Mouse (Mus musculus): ENCODE measurements around the gene Sec61a1. TPM values are rescaled to one million over a fixed set of nuclear protein-coding genes. Genes with fewer than 3 reads are reported as not detected.

Sec61a1 gene
- polyA plus RNA-seq, 1 experiment from 2014 or later = 156 TPM

DNA sequence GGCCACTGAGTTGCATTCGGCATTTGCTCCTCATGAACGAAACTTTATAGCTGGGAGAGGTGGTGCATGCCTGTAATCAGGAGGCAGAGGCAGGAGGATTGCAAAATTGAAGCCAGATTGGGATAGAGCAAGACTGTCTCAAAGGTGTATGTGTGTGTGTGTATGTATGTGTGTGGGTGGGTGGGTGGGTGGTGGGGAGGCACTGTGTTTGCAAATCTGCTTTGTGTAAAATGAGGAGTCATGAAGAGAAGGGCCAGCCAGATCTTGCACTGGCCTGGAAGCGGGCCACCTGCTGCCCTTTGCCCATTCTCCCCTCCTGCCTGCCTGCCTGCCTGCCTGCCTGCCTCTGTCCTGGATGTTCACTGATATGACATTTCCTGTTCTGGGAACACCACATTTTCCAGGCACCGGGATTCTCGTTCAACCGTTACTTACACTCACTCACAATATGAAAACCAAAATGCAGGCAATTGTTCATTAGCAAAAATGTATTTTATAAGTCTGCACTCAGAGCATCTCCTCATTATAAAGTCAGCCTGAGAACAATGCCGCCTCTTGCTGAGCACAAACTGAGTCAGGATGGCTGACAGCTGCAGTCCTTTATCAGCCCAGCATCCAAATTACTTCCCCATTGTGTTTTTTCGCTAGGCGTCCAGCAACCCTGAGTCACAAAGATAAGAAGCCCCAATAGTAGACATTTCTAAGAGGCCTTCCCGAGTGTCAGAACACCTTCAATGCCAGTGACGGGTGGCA lies 26.1 kb upstream of the Sec61a1 start:
- H3K9me3 ChIP-seq (replicated peaks) = no peaks in the 10 kb centered on the region
- H3K4me2 ChIP-seq = peak overlapping the region; percentile 33
- no peak overlapping the region for H3K27ac ChIP-seq
- no peaks in the 10 kb centered on the region for H3K36me3 ChIP-seq
- no peak overlapping the region for H3K4me3 ChIP-seq
- peaks cover 35% of the 10 kb centered on the region for H3K27me3 ChIP-seq (replicated peaks)
- 19% methylated on average over 11 of the region's 11 CpGs for WGBS (ENCODE audit: insufficient replicate concordance)
- peak; percentile 43; the same call in 1 of the 2 replicates for ATAC-seq
- no peak overlapping the region for H3K9ac ChIP-seq
- peaks cover 36% of the 10 kb centered on the region for H3K4me1 ChIP-seq

DNA sequence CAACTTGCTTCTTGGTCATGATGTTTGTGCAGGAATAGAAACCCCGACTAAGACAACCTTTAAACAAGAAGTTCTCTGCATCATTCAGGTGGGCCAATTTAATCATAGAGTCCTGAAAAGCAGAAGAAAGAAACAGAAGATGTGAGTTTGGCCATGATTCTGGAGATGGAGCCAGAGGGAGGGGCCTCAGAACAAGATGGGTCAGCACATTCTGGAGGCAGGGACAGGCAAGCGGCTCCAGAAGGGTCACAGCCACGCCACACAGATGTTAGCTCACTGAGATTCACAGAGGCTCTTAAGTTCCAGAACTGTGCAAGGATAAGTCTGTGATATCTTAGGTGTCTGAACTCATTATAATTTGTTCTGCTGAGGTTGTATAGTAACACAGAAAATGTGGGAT lies 25.5 kb upstream of the Sec61a1 start:
- H3K4me3 ChIP-seq = no peak overlapping the region
- peaks cover 35% of the 10 kb centered on the region for H3K27me3 ChIP-seq (replicated peaks)
- H3K9me3 ChIP-seq (replicated peaks) = no peaks in the 10 kb centered on the region
- peaks cover 36% of the 10 kb centered on the region for H3K4me1 ChIP-seq
- H3K27ac ChIP-seq = no peak overlapping the region
- H3K4me2 ChIP-seq = no peak overlapping the region
- H3K9ac ChIP-seq = no peak overlapping the region
- 66% methylated on average over 3 of the region's 3 CpGs for WGBS (ENCODE audit: insufficient replicate concordance)
- ATAC-seq = no peak
- H3K36me3 ChIP-seq = no peaks in the 10 kb centered on the region

DNA sequence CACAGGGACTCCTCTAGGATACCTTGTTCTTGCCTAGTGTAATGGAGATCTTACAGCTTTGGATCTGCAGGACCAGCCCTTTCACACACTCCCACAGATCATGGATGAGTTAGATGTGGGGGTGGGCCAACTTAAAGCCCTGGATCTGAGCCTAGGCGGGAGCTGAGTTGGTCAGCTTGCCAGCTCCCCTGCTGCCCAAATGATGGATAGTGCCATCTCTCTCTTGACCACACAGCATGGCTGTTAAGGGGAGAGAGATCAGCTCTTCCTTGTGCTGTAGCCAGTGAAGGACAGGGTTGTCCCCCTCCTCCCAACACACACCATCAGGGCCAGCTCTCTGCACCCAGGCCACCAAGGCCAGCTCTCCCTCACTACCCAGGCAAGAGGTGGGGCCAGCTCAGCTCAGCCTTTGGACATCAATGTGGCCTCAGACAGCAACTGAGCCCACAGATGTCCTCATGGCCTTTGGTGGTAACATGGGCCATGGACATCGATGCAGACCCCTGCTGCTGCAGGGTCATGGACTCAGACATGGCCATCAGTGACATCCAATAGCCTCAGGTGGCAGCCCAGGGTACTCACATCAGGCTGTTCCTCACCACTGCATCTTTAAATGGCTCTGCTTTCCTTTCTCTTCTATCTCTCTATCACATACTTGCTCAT lies 21.5 kb upstream of the Sec61a1 start:
- ATAC-seq = 0 out of 2 replicates have a peak, but pooled peaks have one; percentile 13

DNA sequence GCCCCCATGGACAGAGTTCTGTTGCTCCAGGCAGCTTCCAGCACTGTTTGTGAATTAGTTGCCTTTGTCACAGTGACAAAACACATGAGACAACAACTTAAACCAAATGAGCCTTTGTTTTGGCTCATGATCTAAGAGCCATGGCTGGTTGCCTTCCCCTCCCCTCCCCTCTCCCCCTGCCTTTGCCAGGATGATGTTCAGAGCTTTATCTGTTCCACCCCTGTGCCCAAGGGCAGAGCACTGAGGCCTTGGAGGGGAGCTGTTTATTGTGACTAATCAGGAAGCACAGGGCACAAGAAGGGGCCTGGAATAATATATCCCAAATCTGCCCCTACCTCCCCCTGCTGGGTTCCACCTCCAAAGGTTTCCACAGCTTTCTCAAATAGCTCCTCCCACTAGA lies 11.6 kb upstream of the Sec61a1 start:
- Histone ChIP-seq H3K27me3 (replicated peaks) (peaks cover 17% of the 10 kb centered on the region), H3K4me1 (no peaks in the 10 kb centered on the region), H3K27ac (no peak overlapping the region), H3K4me3 (no peak overlapping the region), H3K9ac (no peak overlapping the region), H3K4me2 (no peak overlapping the region), H3K9me3 (replicated peaks) (no peaks in the 10 kb centered on the region), H3K36me3 (no peaks in the 10 kb centered on the region)
- no peak for ATAC-seq

More for the DNA sequence above, 21.5 kb upstream of the Sec61a1 start:
- H3K27me3 ChIP-seq (replicated peaks) = peaks cover 17% of the 10 kb centered on the region
- H3K4me1 ChIP-seq = peaks cover 11% of the 10 kb centered on the region
- no peak overlapping the region for H3K4me3 ChIP-seq
- 74% methylated on average over 2 of the region's 2 CpGs for WGBS (ENCODE audit: insufficient replicate concordance)
- H3K36me3 ChIP-seq = no peaks in the 10 kb centered on the region
- H3K27ac ChIP-seq = no peak overlapping the region
- H3K9ac ChIP-seq = no peak overlapping the region
- no peak overlapping the region for H3K4me2 ChIP-seq
- H3K9me3 ChIP-seq (replicated peaks) = no peaks in the 10 kb centered on the region

DNA sequence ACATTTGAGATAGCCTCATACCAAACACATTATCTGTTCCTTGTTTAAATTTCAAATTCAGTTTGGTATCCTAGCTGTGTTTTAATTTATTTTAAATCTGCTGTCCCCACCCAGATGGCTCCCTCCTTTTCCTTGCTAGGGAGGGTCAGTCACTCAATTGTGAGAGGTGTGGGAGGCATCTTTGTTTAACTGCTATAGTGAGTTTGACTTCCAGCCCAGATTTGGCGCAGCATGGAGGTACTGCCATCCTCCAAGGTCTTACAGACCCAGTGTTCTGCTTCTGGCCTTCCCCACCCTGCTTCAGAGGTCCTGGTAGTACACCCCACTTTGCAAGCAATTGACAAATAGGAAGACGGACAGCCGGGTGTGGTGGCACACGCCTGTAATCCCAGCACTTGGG lies 5.4 kb upstream of the Sec61a1 start:
- Histone ChIP-seq H3K4me1 (peaks cover 14% of the 10 kb centered on the region), H3K9ac (no peak overlapping the region), H3K4me3 (no peak overlapping the region), H3K27me3 (replicated peaks) (no peaks in the 10 kb centered on the region), H3K4me2 (no peak overlapping the region), H3K36me3 (no peaks in the 10 kb centered on the region), H3K27ac (no peak overlapping the region), H3K9me3 (replicated peaks) (no peaks in the 10 kb centered on the region)
- ATAC-seq = no peak
- 77% methylated on average over 4 of the region's 4 CpGs for WGBS (ENCODE audit: insufficient replicate concordance)

DNA sequence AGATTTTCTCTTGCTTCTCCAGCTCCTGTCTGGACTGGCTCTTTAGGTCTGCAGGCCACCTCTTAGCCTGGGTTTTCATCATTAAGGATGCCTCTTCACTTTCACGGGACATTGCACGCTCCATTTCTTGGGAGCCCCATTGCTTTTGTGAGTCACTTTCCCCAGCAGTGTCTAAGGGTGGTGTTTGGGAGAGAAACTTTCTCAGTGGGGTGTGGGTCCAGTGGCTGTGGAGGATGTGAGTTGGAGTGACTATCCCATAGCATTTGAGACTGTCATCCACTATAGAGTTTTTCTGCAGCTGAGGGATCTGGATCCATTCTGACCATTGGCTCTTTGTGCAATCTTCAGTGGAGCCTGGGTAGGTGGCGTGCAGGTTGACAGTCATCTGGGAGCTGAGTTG lies 4.7 kb upstream of the Sec61a1 start:
- no peak overlapping the region for H3K4me2 ChIP-seq
- peaks cover 15% of the 10 kb centered on the region for H3K4me1 ChIP-seq
- ATAC-seq = no peak
- no peak overlapping the region for H3K27ac ChIP-seq
- H3K27me3 ChIP-seq (replicated peaks) = no peaks in the 10 kb centered on the region
- no peaks in the 10 kb centered on the region for H3K9me3 ChIP-seq (replicated peaks)
- no peak overlapping the region for H3K4me3 ChIP-seq
- 79% methylated on average over 3 of the region's 3 CpGs for WGBS (ENCODE audit: insufficient replicate concordance)
- H3K9ac ChIP-seq = no peak overlapping the region
- H3K36me3 ChIP-seq = no peaks in the 10 kb centered on the region

DNA sequence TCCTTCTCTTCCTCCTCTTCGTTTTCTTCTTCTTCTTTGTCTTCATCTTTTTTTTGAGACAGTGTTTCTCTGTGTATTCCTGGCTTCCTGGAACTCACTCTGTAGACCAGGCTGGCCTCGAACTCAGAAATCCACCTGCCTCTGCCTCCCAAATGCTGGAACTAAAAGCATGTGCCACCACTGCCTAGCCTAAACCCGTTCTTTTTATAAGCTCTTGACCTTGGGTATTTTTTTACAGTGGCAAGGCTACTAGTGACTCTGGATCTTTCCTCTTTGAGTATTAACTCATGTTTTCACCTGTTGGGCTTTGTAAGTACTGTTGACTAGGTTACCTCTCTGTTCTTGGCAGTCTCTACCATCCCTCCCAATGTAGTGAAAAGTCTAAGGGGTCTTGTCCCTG lies 4.3 kb upstream of the Sec61a1 start:
- Histone ChIP-seq H3K4me1 (peaks cover 15% of the 10 kb centered on the region), H3K9ac (no peak overlapping the region), H3K27me3 (replicated peaks) (no peaks in the 10 kb centered on the region), H3K27ac (no peak overlapping the region), H3K4me3 (no peak overlapping the region), H3K9me3 (replicated peaks) (no peaks in the 10 kb centered on the region), H3K36me3 (no peaks in the 10 kb centered on the region), H3K4me2 (no peak overlapping the region)
- WGBS (ENCODE audit: insufficient replicate concordance) = 34% methylated on average over 3 of the region's 3 CpGs
- no peak for ATAC-seq

DNA sequence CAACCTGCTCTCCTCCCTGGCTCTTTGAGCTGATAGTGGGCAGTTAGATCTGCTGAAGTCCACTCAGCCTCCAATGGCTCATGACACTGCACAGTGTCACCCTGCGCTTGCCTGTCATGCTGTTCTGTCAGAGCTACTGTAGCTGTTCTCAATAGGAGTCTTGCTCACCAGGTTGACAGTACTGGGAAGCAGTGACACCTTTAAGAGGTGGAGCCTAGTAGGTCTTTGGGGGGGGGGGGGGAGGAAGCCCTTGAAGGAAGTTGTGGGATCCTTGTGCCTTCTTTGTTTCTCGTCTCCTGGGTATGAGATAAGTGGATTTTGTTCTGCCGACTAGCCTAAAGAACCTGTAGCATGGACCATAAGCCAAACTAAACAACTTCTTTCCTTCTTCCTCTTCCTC lies 3.9 kb upstream of the Sec61a1 start:
- no peaks in the 10 kb centered on the region for H3K9me3 ChIP-seq (replicated peaks)
- no peaks in the 10 kb centered on the region for H3K27me3 ChIP-seq (replicated peaks)
- WGBS (ENCODE audit: insufficient replicate concordance) = 20% methylated on average over 3 of the region's 3 CpGs
- no peak overlapping the region for H3K4me3 ChIP-seq
- no peak overlapping the region for H3K4me2 ChIP-seq
- H3K4me1 ChIP-seq = peaks cover 19% of the 10 kb centered on the region
- ATAC-seq = no peak
- no peak overlapping the region for H3K27ac ChIP-seq
- H3K36me3 ChIP-seq = no peaks in the 10 kb centered on the region
- H3K9ac ChIP-seq = no peak overlapping the region; the same call in 1 of the 2 replicates

DNA sequence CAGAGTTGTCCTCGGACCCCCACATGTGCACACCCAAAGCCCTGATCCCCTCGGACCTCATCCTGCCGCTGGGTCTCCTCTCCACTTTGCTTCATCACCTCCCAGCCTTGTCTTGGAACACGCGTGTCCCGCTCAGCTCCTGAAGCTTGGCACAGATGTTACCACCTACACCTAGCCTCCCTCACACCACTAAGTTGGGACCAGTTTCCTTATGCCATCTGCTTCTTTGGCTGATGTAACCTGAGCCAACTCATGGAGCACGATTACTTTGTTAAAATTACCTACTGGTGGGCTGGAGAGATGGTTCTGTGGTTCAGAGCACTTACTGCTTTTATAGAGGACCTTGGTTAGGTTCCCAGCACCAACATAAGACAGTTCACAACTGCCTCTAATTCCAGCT lies 3.1 kb upstream of the Sec61a1 start:
- Histone ChIP-seq H3K4me3 (no peak overlapping the region), H3K9me3 (replicated peaks) (no peaks in the 10 kb centered on the region), H3K9ac (no peak overlapping the region), H3K4me1 (peaks cover 27% of the 10 kb centered on the region), H3K27ac (no peak overlapping the region), H3K27me3 (replicated peaks) (no peaks in the 10 kb centered on the region), H3K36me3 (peaks cover 5% of the 10 kb centered on the region), H3K4me2 (no peak overlapping the region)
- 76% methylated on average over 7 of the region's 7 CpGs for WGBS (ENCODE audit: insufficient replicate concordance)
- ATAC-seq = no peak

DNA sequence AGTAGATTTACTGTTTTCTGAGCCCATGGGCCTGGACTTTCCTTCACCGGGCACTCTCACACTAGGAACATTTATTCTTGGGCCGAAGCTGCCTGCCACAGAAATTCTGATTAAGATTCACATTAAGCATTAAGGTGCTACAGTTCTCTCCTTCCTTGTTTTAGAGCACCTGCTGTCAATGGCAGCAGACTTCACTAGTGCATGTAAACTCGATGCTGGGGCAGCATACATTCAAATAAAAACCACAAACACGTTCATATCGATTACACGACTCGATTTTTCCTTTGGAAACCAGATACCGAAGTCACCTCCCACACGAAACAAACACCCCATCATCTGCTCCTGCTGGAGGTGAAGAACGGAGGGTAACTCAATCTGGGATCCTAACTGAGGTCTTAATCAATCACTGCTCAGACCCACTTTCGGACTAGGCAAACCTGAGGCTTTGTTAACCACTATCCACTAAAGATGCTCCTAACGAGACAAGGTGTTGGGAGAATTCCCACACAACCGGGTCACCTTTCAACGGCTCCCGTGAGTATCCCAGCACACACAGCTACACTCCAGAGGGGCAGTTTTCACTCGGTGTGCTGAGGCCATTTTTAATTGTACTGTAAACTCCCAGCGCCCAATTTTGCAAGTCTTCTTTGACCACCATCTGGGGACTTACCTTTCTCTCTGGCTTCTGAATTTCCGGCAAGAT lies 853 bp downstream of the Sec61a1 start:
- H3K4me2 ChIP-seq = peak overlapping the region; percentile 94
- peak overlapping the region; percentile 94 for H3K4me3 ChIP-seq
- 8% methylated on average over 18 of the region's 18 CpGs for WGBS (ENCODE audit: insufficient replicate concordance)
- peaks cover 53% of the 10 kb centered on the region for H3K4me1 ChIP-seq
- peak overlapping the region; percentile 95 for H3K9ac ChIP-seq
- H3K27me3 ChIP-seq (replicated peaks) = no peaks in the 10 kb centered on the region
- peaks cover 44% of the 10 kb centered on the region for H3K36me3 ChIP-seq
- no peaks in the 10 kb centered on the region for H3K9me3 ChIP-seq (replicated peaks)
- no peak for ATAC-seq
- H3K27ac ChIP-seq = peak overlapping the region; percentile 93

DNA sequence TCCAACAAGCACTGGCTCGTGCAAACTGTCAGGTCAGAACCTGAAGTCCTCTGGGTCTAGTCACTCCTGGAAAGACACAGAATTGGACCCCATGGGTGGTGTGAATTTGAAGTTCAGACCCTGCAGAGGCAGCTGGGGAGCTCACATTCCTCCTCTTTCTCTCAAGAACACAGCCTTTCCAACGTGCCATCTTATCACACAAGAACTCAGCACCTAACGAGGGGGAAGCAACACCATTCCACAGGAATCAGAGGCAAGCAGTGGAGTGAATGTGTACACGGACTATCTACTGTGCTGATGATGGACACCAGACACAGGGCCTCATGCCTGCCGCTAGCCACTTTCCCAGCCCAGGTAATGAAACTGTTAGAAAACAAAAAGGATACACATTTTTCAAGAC lies 2.0 kb downstream of the Sec61a1 start:
- H3K36me3 ChIP-seq = peaks cover 56% of the 10 kb centered on the region
- no peaks in the 10 kb centered on the region for H3K27me3 ChIP-seq (replicated peaks)
- peak overlapping the region; percentile 94 for H3K4me3 ChIP-seq
- H3K27ac ChIP-seq = 0 out of 2 replicates have a peak overlapping the region, but pooled peaks have one; percentile 25
- ATAC-seq = no peak
- no peaks in the 10 kb centered on the region for H3K9me3 ChIP-seq (replicated peaks)
- peak overlapping the region; percentile 94 for H3K4me2 ChIP-seq
- H3K9ac ChIP-seq = peak overlapping the region; percentile 95
- 45% methylated on average over 5 of the region's 5 CpGs for WGBS (ENCODE audit: insufficient replicate concordance)
- peaks cover 48% of the 10 kb centered on the region for H3K4me1 ChIP-seq

DNA sequence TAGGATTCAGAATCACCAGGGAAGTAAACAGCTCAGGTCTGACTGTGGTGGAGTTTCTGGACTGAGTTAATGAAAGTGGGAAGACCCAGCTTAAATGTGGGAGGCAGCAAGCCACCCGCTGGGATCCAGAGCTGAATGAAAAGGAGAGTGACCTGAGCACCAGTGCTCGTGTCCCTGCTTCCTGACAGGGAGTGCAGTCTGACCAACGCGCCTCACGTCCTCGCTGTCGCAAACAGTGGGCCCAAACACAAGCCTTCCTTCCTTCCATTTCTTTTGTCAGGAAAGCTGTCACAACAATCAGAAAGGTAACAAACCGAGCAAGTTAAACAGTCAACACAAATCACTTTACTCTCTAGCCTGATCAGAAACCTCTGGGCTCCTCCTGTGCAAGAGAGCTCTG lies 2.7 kb downstream of the Sec61a1 start:
- Histone ChIP-seq H3K4me3 (no peak overlapping the region), H3K9me3 (replicated peaks) (no peaks in the 10 kb centered on the region), H3K27me3 (replicated peaks) (no peaks in the 10 kb centered on the region), H3K36me3 (peaks cover 63% of the 10 kb centered on the region), H3K4me1 (peaks cover 48% of the 10 kb centered on the region), H3K9ac (no peak overlapping the region), H3K27ac (no peak overlapping the region), H3K4me2 (no peak overlapping the region)
- no peak for ATAC-seq
- WGBS (ENCODE audit: insufficient replicate concordance) = 86% methylated on average over 8 of the region's 8 CpGs
